Mouse (Mus musculus) kidney, adult 8-10 months (tissue): Measurements from ENCODE around the gene Med12l.

Experiments
- DNase-seq, 2 experiments: peaks; one replicate each; pipeline ENCODE4 v3.0.0; 2022

The Med12l gene

DNA sequence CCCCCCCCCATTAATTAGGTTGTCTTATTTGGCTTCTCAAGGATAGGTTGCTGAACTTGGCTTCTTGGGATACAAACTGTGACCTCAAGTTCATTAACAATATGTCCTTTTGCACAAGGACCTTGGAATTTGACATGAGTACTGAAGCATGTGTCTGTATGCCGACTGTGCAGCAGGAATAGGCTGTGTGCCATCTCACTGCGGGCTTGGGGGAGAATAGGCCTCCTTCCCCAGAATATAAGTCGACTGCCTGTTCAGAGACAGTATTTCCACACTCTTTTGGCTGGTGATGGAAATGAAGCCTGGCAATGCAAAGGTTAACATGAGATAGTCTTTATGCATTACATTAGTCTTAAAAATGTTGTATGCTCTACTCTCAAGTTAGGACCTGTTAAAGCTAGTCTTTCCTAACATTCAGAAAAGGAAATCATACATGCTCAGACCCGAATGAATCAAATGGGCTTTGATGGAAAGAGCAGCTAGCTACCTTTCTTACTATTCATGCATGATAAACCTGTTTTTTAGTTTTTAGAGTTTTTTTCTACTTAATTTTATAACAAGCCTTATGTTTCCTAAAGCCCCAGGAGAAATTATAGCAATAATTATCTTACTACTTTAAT is 191.8 kb downstream of the Med12l start:
- no peak for DNase-seq

- no peak for DNase-seq
These were observed 198.3 kb downstream of the Med12l start for GRCm38 (mm10) chr3:59203802-59204520.

DNA sequence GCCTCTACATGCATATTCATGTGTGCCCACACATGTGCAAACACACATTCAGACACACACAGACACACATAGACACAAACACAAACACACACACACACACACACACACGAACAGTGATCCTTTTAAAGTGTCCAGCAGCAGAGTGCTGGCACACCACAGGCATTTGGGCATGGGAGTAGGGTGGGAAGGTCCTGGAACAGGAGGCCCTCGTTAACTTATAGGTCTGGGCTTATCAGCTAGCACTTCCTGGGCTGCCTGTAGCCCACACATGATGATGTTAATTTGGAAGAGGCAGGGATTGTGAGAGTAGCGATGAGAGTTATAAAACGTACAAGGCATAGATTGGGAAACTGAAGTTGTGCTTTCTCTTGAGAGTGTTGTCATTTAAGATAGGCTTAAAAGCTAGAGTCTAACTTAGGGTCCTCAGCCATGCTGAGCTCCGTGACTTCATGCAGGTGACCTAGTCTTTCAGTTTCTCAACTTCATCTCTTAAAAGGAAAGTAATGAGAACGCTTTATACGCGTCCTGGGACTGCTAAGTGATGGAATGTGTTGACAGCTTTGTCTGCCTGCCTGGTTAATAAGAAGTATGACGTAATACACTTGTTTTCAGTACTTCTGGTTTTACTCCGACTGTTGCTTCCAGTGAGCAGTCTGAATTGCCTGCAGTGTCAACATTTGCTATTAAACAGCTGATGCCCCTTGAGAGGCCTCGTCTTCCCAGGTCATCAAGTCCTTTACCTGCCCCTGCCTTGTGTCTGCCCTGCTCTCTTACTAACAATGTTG is 199.3 kb downstream of the Med12l start:
- no peak for DNase-seq

GRCm38 (mm10) chr3:59205941-59206340 is 200.3 kb downstream of the Med12l start:
- no peak for DNase-seq

- peak in 1 of 2 experiments; percentile 40 for DNase-seq
These were observed 203.3 kb downstream of the Med12l start for GRCm38 (mm10) chr3:59208650-59209548.

DNA sequence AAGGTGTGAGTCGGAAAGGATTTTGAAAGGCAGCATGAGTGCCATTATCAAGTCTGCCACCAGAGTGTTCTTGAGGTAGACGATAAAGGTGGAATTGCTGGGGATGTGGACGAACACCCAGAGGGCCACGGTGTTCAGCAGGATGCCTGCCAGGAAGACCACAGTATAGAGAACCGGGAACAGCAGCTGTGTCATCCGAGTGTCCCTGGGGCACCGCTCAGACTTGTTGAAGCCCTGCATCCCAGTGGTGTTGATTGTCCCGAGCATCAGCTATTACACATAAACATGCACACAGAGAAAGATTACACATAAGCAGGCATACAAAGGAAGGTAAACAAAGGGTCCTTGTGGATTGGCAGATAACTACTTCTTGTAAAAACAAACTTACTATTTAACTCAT is 204.5 kb downstream of the Med12l start:
- no peak for DNase-seq

DNA sequence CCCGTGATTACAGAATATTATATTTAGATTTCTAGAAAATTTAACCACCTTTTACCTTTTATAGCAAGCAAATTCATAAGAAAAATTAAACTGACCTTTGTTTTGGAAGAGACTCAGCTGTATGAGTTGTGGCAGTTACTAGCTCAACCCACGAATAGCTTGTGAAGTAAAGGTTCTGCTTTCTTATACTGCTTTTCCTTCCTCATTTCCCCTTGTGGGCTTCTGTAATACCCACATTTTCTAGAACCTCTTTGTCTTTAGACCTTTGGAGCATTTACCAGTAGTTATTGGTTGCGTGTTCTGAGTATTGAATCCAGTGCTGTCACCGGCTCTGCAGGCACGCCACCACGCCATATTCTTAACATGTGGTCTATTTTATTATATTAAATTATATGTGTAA is 205.1 kb downstream of the Med12l start, which contains the start of gene P2ry13:
TSS of gene P2ry13 (minus strand) at position 156 of the 400 bp plus-strand sequence.
- DNase-seq = no peak

DNA sequence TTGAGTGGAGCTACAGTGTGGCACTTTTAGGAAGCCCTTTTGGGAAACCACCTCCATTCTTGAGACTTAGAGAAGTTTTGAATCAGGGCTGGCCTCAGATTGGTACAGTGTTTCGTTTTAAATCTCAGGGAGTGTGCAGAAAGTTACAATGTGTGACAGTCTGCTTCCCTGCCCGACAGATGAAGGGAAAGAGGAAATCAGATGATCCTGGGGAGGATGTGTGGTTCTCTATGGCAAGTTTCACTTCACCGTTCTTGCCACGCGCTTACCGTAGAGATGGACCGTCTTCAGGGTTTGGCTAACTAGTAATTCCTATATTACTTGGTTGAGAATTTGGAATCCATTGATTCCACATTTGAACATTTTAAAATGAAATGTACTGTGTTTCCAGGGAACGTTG is 206.2 kb downstream of the Med12l start:
- no peak for DNase-seq

DNA sequence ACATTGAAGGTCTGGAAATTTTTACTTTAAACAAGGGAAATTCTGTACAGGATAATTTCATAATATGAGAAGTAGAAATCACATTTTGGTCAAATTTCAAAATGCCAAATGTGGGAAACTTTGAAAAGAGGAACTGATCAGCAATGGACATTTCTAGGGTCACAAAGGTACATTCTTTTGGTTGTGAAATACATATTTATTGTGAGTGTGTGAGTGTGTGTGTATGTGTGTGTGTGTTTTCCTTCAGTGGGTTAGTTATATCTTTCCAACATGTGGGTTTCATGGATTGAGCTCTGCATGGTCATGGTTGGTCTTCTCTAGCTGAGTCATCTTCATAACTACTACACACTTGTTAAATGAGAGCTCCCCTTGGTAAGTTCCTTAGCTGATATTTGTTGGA is 206.8 kb downstream of the Med12l start:
- DNase-seq = no peak

DNA sequence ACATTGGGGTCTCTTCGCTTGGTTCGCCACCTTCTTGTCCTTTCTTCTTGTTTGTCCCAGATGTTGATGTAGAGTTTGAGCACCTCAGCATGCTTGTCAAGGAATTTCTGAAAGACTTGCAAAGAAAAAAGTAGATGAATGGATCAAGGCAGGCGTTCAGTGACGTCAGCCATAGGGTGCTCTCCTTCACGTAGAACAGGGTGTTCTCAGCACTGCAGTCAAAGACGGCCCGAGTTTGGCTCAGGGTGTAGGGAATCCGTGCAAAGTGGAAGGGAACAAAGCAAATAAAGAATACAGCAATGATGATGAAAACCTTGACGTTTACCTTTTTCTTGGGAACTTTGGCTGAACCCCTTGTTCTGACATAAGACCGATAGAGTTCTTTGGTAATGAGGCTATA is 211.6 kb downstream of the Med12l start:
- no peak for DNase-seq

- no peak for DNase-seq
These were observed 213.7 kb downstream of the Med12l start for GRCm38 (mm10) chr3:59219326-59219725.

DNA sequence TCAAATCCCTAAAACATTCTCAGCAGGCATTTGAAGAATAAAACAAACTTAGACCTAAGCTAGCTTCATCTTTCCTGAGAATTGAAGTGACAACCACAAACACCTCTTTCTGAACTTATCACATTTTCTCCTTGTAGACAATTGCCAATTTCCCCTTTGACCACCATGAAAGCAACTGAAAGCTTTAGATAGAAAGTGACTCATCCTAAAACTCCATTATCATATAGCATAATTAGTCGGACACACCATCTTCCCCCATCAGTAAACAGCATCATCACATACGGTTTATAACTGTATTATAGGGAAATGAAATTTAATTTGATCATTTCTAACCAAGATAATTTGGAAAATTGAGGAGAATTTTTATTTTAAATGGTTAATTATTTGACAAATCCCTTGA is 216.7 kb downstream of the Med12l start:
- DNase-seq = no peak

- no peak for DNase-seq
These were observed 219.8 kb downstream of the Med12l start for GRCm38 (mm10) chr3:59225411-59225810.

GRCm38 (mm10) chr3:59227696-59228095 is 222.1 kb downstream of the Med12l start:
- no peak for DNase-seq

GRCm38 (mm10) chr3:59228730-59229551 is 223.3 kb downstream of the Med12l start:
- peak; percentile 10 to 11 for DNase-seq

DNA sequence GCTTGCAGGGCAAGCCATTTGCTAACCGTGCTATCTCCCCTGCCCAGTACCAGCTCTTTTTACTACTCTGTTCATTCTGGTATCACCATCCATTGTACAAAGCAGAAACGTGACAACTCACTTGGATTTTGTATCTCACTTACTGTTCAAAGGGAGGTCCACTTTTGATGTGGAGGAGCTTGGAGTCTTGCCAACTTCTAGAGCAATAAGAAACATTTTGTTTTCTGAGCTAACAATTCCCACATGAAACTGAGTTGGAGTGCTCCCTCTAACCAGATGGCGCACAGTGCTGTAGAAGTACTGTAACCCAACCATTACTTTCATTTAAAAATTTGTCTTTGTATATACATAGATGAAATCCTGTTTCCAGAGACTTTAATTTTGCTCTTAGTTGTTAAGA is 225.3 kb downstream of the Med12l start:
- no peak for DNase-seq

- no peak for DNase-seq
These were observed 229.3 kb downstream of the Med12l start for GRCm38 (mm10) chr3:59234878-59235277.

GRCm38 (mm10) chr3:59243384-59243783 is 237.8 kb downstream of the Med12l start:
- no peak for DNase-seq

GRCm38 (mm10) chr3:59248031-59248430 is 242.4 kb downstream of the Med12l start:
- no peak for DNase-seq

DNA sequence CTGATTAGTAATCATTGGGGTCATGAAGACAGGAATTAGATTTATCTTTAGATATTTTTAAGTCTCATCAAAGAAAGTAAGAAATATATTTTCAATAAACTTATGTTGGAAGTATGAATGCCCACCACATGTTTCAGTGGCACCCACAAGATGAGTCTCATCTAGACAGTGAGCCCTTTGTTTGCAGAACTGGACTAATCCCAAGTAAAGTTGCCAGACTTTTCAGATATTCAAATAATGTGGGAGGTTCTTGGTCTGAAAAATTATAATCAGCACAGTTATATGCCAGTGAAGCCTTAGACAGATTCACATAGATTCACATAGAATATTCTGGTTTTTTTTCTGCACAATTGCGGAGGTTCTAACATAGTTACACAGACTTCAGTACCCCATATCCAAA is 244.8 kb downstream of the Med12l start:
- no peak for DNase-seq

DNA sequence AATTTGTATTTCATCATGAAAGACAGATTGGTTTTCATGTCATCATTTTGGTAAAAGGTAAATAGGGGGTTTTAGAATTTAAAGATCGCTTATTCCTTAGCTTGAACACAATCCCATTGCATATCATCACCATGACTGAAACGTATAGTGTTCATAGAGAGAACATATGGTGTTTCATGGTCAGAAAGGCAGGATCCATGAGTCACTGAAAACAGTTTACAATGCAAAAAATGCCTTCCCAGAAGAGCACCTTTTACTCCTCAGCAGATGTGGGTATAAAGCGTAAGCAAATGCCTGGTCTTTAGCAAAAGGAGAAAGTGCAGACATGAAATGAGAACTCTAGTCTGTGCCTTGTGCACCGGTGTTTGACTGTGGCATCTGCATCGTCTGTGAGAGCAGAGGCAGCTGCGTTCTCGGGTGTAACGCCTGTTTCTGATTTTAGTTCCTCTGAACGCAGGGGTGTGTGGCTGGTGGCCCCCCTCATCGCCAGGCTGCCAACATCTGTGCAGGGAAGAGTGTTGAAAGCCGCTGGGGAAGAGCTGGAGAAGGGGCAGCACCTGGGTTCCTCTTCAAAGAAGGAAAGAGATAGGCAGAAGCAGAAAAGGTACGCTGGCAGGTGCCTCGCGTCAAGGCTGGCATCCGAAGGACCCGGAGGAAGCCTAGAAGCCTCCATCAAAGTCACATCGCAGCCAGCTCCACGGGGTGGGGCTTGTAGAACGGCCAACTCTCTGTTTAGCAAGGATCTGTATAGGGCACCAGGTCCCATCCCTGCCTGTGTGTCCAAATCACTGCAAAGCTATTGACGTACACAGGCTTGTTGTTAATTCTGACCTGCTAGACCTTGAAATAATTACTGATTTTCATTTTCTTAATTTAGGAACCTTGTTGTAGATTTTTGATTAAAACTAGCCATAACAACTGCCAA is 252.4 kb downstream of the Med12l start:
- no peak for DNase-seq
